Mouse (Mus musculus) 3134 (cell line): ENCODE results near the gene Pld4.
"Not testable (repeated sequence)": the region's sequence is repeated elsewhere in the genome, so short reads cannot be mapped to it uniquely, and the experiment has no call there.

Experiments
- DNase-seq: peaks from one replicate; pipeline ENCODE4 v3.0.0-alpha.2; 2011; ENCODE audit warnings: low spot score; ENCODE audit not compliant: insufficient read length; ENCODE audit errors: extremely low read depth

Gene Pld4

GRCm38 (mm10) chr12:112799237-112799970 lies 38.9 kb downstream of the Pld4 start:
- DNase-seq, result no peak

- DNase-seq, result peak; percentile 56
Observed at GRCm38 (mm10) chr12:112800476-112800875, 40.0 kb downstream of the Pld4 start.

- DNase-seq, result no peak
Observed at GRCm38 (mm10) chr12:112801864-112802846, 41.7 kb downstream of the Pld4 start, which contains the start of gene Ahnak2. Gene Ahnak2, minus strand, starts transcription at chr12:112802657.

- no peak for DNase-seq
Observed at GRCm38 (mm10) chr12:112802917-112803316, 42.5 kb downstream of the Pld4 start.

GRCm38 (mm10) chr12:112804046-112804445 lies 43.6 kb downstream of the Pld4 start:
- peak; percentile 66 for DNase-seq

GRCm38 (mm10) chr12:112806044-112806443 lies 45.6 kb downstream of the Pld4 start:
- peak; percentile 60 for DNase-seq

GRCm38 (mm10) chr12:112807796-112808195 lies 47.3 kb downstream of the Pld4 start:
- DNase-seq, result peak; percentile 43

- DNase-seq, result no peak
Observed at GRCm38 (mm10) chr12:112808212-112808586, 47.7 kb downstream of the Pld4 start.

- DNase-seq, result peak; percentile 98
Observed at GRCm38 (mm10) chr12:112808587-112809364, 48.3 kb downstream of the Pld4 start, which contains the start of gene Clba1. Gene Clba1, plus strand, starts transcription at chr12:112808937.

GRCm38 (mm10) chr12:112809641-112810040 lies 49.2 kb downstream of the Pld4 start:
- no peak for DNase-seq

GRCm38 (mm10) chr12:112810092-112810885 lies 49.8 kb downstream of the Pld4 start:
- DNase-seq, result no peak

GRCm38 (mm10) chr12:112813370-112813769 lies 52.9 kb downstream of the Pld4 start:
- DNase-seq, result no peak

GRCm38 (mm10) chr12:112814682-112815470 lies 54.4 kb downstream of the Pld4 start:
- no peak for DNase-seq

GRCm38 (mm10) chr12:112816294-112816693 lies 55.8 kb downstream of the Pld4 start:
- DNase-seq, result no peak

- DNase-seq, result not testable (repeated sequence)
Observed at GRCm38 (mm10) chr12:112816866-112817265, 56.4 kb downstream of the Pld4 start.
